Mouse (Mus musculus): ENCODE measurements around the gene Accsl.
A peak's percentile ranks its signal among the peaks of the same experiment; 100 is the strongest.

The Accsl gene

DNA sequence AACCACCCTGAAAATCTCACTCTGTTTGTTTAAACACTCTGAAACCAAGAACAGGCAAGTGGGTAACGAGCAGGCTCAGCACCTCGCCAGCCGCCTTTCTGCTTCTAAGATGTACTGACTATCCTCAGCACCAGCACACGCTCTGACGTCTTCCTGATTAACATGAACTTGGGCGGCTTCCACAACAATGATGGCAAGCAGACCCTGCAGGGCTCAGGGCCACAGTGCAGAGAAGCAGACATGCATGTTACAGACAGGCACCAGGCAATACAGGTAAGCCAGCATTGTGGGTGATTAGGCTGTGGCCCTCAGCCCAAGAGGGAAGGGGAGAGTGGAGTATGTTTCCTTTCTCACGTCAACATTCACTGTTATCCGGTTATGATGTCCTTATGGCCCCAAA is 61.5 kb downstream of the Accsl start:
- peak; percentile 47 to 59 for DNase-seq

GRCm38 (mm10) chr2:93806487-93807201 is 62.3 kb downstream of the Accsl start:
- peak in 1 of 2 experiments; percentile 54 for DNase-seq

GRCm38 (mm10) chr2:93805523-93805922 is 63.4 kb downstream of the Accsl start:
- no peak for DNase-seq

All from cerebellum, postnatal 10 days (tissue).